Mouse (Mus musculus) lung, postnatal 0 days (tissue): ENCODE results near the gene Gm2016. TPM values are rescaled to one million over a fixed set of nuclear protein-coding genes. Genes with fewer than 3 reads are reported as not detected.
"Not testable (repeated sequence)": the region's sequence is repeated elsewhere in the genome, so short reads cannot be mapped to it uniquely, and the experiment has no call there.

Source experiments
- ATAC-seq: fragments of 200-750 bp; cut with Nextera tagmentation; 2 replicates; pipeline ENCODE4 v1.8.0; 2017; ENCODE audit warnings: moderate library complexity
- DNase-seq: peaks from one replicate; pipeline ENCODE4 v3.0.0-alpha.2; 2016; ENCODE audit warnings: low spot score
- H3K27ac ChIP-seq: fragments of 300-500 bp; sonication (generic); 2 replicates; pipeline ENCODE4 v1.5.1; 2014; ENCODE audit warnings: antibody characterized with exemption, mild to moderate bottlenecking, low read length, mixed read lengths
- H3K27me3 ChIP-seq: fragments of 300-500 bp; sonication (generic); replicated peaks from 2 replicates; pipeline ENCODE4 v1.6.1; 2014; ENCODE audit warnings: low read length, mixed read lengths; ENCODE audit not compliant: insufficient read depth
- H3K36me3 ChIP-seq: fragments of 300-500 bp; sonication (generic); 2 replicates; pipeline ENCODE4 v1.6.1; 2014; ENCODE audit warnings: low read length, mixed read lengths; ENCODE audit not compliant: insufficient read depth
- H3K4me1 ChIP-seq: fragments of 300-500 bp; sonication (generic); 2 replicates; pipeline ENCODE4 v1.6.1; 2014; ENCODE audit warnings: antibody characterized with exemption, low read depth, low read length, mixed read lengths; ENCODE audit not compliant: insufficient read depth
- H3K4me2 ChIP-seq: fragments of 300-500 bp; sonication (generic); replicated peaks from 2 replicates; pipeline ENCODE4 v1.6.1; 2014; ENCODE audit warnings: low read depth, mild to moderate bottlenecking, low read length, moderate library complexity, mixed read lengths
- H3K4me3 ChIP-seq: fragments of 300-500 bp; sonication (generic); 2 replicates; pipeline ENCODE4 v1.5.1; 2014; ENCODE audit warnings: low read depth, low read length
- H3K9ac ChIP-seq: fragments of 300-500 bp; sonication (generic); replicated peaks from 2 replicates; pipeline ENCODE4 v1.6.1; 2014; ENCODE audit warnings: low read depth, mild to moderate bottlenecking
- H3K9me3 ChIP-seq: fragments of 300-500 bp; sonication (generic); 2 replicates; pipeline ENCODE4 v1.6.1; 2016; ENCODE audit warnings: low read length, mixed read lengths
- WGBS: fragments of 180-500 bp; shearing (Covaris S2); extraction: QIAGEN DNeasy Blood & Tissue Kit; methylation state at CpG from one replicate; pipeline ENCODE4 v1.1.7; 2014; 5-methylcytosine and 5-hydroxymethylcytosine counted together
- polyA plus RNA-seq: library from polyadenylated mRNA; unstranded; fragments of >200 nt; fragmentation: Nextera tagmentation; extraction: Ambion mirVana; gene quantifications from 2 replicates; pipeline ENCODE4 v1.2.1, GENCODE M21; 2015

The Gm2016 gene
- polyA plus RNA-seq = not detected in 2 replicates

DNA sequence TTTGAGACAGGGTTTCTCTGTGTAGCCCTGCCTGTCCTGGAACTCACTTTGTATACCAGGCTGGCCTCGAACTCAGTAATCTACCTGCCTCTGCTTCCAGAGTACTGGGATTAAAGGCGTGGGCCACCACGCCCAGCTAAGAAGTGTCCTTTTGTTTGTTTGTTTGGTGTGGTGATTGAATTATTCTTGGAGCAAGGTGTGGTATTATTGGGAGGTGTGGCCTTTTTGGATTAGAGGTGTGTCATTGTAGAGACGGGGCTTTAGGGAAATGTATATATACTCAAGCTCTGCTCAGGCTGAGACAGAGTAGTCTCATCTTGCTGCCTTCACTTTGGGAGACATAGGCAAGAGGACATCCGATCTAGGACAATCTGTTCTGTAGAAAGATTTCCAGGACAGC is at the start of gene Gm2016:
TSS of gene Gm2016 (plus strand) at position 301 of the 400 bp plus-strand sequence.
- H3K4me1 ChIP-seq, H3K27ac ChIP-seq, H3K27me3 ChIP-seq, ATAC-seq, DNase-seq, H3K4me2 ChIP-seq, H3K9ac ChIP-seq, H3K9me3 ChIP-seq, H3K4me3 ChIP-seq, H3K36me3 ChIP-seq: not testable (repeated sequence)
- 72% methylated on average over 5 of the region's 5 CpGs for WGBS

DNA sequence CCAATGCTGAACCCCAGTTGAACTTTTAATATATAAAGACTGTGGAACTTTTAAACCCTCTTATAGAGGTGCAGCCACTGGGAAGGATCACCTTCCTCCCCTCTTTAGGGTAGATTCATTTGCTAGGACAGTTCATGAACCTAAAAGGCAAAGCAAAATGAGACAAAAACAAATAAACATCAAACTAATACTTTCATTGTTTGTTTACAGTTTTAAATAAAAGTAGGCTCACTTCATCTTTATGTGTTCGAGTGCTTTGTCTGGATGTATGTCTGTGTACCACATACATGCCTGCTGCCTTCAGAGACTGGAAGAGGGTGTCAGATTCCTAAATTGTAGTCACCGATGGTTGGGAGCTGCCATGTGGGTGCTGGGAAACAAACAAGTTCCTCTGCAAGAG is 31.6 kb upstream of the Gm2016 start, which contains the start of gene Gm2001:
TSS of gene Gm2001 (minus strand) at position 101 of the 400 bp plus-strand sequence.
- not testable (repeated sequence) for H3K4me3 ChIP-seq, H3K27me3 ChIP-seq, ATAC-seq, H3K4me2 ChIP-seq, H3K4me1 ChIP-seq, H3K27ac ChIP-seq, DNase-seq, H3K36me3 ChIP-seq, H3K9me3 ChIP-seq, H3K9ac ChIP-seq
- 60% methylated on average over 1 of the region's 2 CpGs for WGBS

- not testable (repeated sequence) for DNase-seq, H3K9me3 ChIP-seq, H3K9ac ChIP-seq, H3K36me3 ChIP-seq, H3K4me1 ChIP-seq, H3K27ac ChIP-seq, ATAC-seq, H3K27me3 ChIP-seq, H3K4me3 ChIP-seq, H3K4me2 ChIP-seq
- no CpG with 5 or more reads among the region's 2 CpGs for WGBS
Measured at GRCm38 (mm10) chr12:87850657-87851056, 23.2 kb upstream of the Gm2016 start.

DNA sequence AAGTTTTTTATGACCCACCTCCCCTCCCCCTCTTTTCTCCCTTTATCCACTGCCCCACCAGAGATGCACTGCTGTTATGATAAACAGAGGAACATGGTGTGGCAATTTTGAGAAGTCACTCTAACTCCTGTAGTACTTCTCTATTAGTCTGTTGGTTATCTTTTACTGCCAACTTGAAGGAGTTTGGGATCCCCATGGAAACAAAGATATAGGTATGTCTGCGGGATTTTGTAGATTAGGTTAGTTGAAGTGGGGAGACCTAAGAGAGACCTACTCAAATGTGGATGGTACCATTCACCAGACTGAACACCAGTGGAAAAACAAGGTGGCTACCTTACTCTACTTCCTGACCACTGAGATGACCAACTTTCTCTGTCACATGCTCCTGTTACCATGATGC is 17.8 kb upstream of the Gm2016 start:
- not testable (repeated sequence) for H3K27ac ChIP-seq
- 73% methylated on average over 1 of the region's 1 CpGs for WGBS

GRCm38 (mm10) chr12:87861740-87862692 is 11.9 kb upstream of the Gm2016 start:
- 0 out of 2 replicates have a peak, but pooled peaks have one; percentile 13 for ATAC-seq
- not testable (repeated sequence) for H3K4me2 ChIP-seq, H3K4me3 ChIP-seq, H3K27me3 ChIP-seq, DNase-seq, H3K9me3 ChIP-seq, H3K9ac ChIP-seq, H3K27ac ChIP-seq, H3K36me3 ChIP-seq, H3K4me1 ChIP-seq
- WGBS = 77% methylated on average over 23 of the region's 23 CpGs

More for the DNA sequence above, 17.8 kb upstream of the Gm2016 start:
- DNase-seq, H3K36me3 ChIP-seq, H3K9ac ChIP-seq, H3K9me3 ChIP-seq, H3K4me3 ChIP-seq, H3K4me1 ChIP-seq, H3K4me2 ChIP-seq, ATAC-seq, H3K27me3 ChIP-seq: not testable (repeated sequence)

GRCm38 (mm10) chr12:87863638-87864037 is 10.2 kb upstream of the Gm2016 start:
- not testable (repeated sequence) for H3K4me3 ChIP-seq, H3K36me3 ChIP-seq, H3K27me3 ChIP-seq, H3K4me1 ChIP-seq, H3K4me2 ChIP-seq, DNase-seq, H3K9me3 ChIP-seq, H3K9ac ChIP-seq, H3K27ac ChIP-seq
- ATAC-seq = peak; percentile 14; the same call in 1 of the 2 replicates
- 97% methylated on average over 8 of the region's 11 CpGs for WGBS

DNA sequence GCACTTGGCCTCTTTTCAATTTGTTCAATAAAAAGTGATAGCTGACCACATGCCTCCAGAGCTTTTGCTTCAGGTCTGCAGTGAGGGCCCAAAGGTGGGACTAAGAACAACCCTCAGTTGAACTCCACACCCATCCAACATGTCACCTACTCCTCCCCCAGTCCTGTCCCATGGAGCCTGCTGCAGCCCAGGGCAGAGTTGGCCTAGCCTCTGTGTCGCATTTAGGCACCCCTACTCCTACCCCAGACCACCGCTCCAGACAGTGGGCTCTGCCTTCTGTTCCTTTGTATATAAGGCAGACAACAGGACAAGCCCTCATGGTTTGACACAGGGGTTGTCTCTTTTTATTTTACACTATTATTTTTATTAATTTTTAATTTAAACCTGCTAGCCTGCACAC is 9.8 kb upstream of the Gm2016 start:
- not testable (repeated sequence) for H3K4me2 ChIP-seq, DNase-seq, H3K36me3 ChIP-seq, H3K4me3 ChIP-seq, H3K4me1 ChIP-seq, H3K9me3 ChIP-seq, H3K9ac ChIP-seq, H3K27ac ChIP-seq, H3K27me3 ChIP-seq
- WGBS = 72% methylated on average over 2 of the region's 2 CpGs
- ATAC-seq = peak; percentile 28; the same call in 1 of the 2 replicates

DNA sequence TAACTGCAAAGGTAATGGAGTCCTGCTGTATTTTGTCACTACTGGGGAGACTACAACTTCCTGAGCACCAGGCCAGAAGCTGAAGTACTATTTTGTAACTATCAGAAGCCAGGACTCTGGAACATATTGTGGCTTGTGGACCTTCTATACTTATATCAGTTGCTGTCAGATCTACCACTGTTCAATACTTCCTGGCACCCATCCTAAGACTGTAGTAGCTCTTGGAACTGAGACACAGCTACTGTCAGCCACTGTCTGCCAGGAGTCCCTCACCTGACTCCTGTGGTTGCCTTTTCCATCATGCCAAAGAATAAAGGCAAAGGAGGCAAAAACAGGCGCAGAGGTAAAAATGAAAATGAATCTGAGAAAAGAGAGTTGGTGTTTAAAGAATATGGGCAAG is 21.2 kb downstream of the Gm2016 start, which contains the start of gene Gm2022:
TSS of gene Gm2022 (plus strand) at position 301 of the 400 bp plus-strand sequence.
- not testable (repeated sequence) for ATAC-seq, H3K4me2 ChIP-seq, H3K36me3 ChIP-seq, H3K9me3 ChIP-seq, H3K27me3 ChIP-seq, H3K4me1 ChIP-seq, H3K9ac ChIP-seq, H3K4me3 ChIP-seq, H3K27ac ChIP-seq, DNase-seq
- no CpG with 5 or more reads among the region's 1 CpGs for WGBS

- H3K9ac ChIP-seq, ATAC-seq: not testable (repeated sequence)
- 66% methylated on average over 2 of the region's 2 CpGs for WGBS
Measured at GRCm38 (mm10) chr12:87919721-87920120, 45.8 kb downstream of the Gm2016 start, which contains the start of gene Gm2035. Gene Gm2035 (minus strand): TSS chr12:87919857.

More at GRCm38 (mm10) chr12:87919721-87920120, 45.8 kb downstream of the Gm2016 start, which contains the start of gene Gm2035:
- H3K4me2 ChIP-seq, H3K27me3 ChIP-seq, H3K27ac ChIP-seq, H3K4me3 ChIP-seq, DNase-seq, H3K9me3 ChIP-seq, H3K36me3 ChIP-seq, H3K4me1 ChIP-seq: not testable (repeated sequence)
